Mouse (Mus musculus) left cerebral cortex, adult 9 months (tissue): ENCODE data around the gene Coro2b.
A peak's percentile ranks its signal among the peaks of the same experiment; 100 is the strongest.

Experiments
- DNase-seq, 2 experiments: peaks; one replicate each; pipeline ENCODE4 v3.0.0; 2022; ENCODE audit warnings: low spot score in 2 of 2

Gene Coro2b

GRCm38 (mm10) chr9:62513492-62514133 is 23.2 kb downstream of the Coro2b start:
- DNase-seq, result no peak

DNA sequence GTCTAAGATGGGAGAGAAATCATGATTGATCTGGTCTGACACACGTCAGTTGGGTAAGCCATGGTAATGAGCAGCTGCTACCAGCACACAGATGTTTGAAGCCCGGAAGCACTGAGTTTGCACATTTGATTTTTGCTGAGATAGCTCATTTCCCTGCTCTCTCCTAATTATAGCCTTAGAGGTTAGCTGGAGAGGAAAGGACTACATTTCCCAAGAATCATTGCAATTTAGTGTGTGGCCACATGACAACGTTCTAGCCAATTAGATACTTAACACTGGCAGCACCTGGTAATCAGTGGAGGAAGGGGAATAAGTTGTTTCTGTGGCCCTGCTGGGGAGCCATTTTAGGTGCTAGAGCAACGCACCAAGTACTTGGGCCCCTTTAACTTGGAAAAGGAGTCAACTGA is 26.3 kb downstream of the Coro2b start:
- no peak for DNase-seq

DNA sequence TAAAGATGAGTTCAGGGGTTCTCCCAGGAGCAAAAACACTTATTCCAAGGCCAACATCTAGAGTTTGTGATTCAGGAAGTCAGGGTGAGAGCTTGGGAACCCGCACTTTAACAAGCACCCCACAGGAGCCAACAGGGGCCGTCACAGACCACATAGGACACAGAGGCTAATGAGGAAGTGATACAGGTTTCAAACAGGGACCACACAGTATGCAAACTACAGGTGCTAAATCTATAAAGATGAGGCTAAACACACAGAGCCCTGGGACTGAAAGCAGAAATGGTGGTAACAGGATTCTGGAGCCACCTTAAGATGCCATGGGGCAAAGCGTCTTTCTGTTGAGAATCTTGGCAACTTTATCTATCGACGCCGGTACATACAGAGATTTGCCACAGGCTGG is 27.2 kb downstream of the Coro2b start:
- DNase-seq, result no peak

DNA sequence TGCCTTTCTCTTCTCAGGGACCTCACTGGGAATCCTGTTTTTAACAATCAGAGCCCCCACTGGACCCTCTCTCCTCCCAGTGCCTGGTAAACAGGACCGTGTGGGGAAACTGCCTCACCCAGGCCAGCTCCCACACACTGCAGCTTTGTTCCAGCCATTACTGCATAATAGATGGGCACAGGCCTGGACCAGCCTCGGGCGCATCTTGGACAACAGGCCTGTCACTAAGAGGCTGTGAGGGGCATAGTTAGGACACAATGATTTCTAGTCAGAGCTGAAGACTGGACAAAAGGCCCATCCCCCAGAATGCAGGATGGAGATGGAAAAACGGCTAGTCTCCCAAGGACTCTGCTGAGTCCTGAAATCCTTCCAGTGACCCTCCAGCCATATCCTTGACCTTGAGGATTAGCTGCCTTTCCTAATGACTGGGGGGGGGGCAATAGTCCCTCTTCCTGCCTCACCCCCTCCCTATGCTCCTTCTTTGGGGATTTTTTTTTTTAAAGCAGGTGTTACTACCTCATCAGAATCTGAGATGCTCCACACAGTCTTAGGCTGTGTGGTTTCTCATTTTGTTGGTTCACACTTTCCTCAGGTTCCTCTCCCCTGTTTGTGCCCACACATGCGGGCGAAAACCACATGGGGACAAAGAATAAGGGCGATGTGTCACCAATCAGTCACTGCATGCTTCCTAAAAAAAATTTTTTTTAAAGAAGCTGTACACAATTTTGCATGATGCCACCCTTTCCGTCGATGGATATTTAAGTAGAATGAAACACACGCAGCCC is 27.9 kb downstream of the Coro2b start:
- no peak for DNase-seq

- no peak for DNase-seq
Measured at GRCm38 (mm10) chr9:62506467-62507067, 30.3 kb downstream of the Coro2b start.

DNA sequence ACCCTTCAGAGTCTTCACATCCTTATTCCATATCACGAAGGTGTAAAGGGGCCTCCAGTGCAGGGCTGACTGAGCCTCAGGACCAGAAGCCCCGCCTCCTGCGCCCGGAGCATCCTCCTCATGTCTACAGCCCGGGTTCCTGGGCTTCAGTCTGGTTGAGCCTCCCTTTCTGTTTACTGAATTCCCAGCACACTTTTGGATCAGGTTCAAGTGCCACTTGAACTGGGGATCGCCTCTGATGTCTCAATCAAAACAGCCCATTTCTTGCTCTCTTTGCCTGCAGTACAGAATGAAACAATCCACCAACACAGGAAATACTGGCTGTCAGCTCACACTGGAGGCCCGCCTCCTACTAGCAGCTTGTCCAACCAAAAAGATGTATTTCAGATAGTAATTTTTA is 32.7 kb downstream of the Coro2b start:
- DNase-seq, result no peak

GRCm38 (mm10) chr9:62502361-62502760 is 34.5 kb downstream of the Coro2b start:
- no peak for DNase-seq

GRCm38 (mm10) chr9:62501566-62501965 is 35.3 kb downstream of the Coro2b start:
- DNase-seq, result no peak

DNA sequence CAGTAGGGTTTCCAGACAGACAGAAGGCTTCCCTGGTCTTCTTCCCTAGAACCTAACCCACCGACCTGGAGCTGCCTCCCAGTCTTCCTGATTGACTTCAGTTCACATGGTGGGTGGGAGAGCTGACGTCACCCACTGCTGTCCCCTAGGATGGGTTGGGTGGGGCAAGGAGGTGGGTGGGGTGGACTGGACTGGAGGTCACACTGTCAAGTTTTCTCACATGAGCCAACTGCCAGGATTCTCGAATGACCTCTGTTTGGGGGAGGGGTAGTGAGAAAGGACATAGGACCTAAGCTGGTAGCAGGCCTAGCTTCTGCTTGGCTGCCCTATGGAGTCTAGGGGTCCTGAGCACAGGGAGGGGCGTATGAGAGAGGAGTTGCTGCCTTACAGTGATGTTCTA is 36.8 kb downstream of the Coro2b start:
- no peak for DNase-seq

GRCm38 (mm10) chr9:62498945-62499344 is 37.9 kb downstream of the Coro2b start:
- DNase-seq, result no peak

DNA sequence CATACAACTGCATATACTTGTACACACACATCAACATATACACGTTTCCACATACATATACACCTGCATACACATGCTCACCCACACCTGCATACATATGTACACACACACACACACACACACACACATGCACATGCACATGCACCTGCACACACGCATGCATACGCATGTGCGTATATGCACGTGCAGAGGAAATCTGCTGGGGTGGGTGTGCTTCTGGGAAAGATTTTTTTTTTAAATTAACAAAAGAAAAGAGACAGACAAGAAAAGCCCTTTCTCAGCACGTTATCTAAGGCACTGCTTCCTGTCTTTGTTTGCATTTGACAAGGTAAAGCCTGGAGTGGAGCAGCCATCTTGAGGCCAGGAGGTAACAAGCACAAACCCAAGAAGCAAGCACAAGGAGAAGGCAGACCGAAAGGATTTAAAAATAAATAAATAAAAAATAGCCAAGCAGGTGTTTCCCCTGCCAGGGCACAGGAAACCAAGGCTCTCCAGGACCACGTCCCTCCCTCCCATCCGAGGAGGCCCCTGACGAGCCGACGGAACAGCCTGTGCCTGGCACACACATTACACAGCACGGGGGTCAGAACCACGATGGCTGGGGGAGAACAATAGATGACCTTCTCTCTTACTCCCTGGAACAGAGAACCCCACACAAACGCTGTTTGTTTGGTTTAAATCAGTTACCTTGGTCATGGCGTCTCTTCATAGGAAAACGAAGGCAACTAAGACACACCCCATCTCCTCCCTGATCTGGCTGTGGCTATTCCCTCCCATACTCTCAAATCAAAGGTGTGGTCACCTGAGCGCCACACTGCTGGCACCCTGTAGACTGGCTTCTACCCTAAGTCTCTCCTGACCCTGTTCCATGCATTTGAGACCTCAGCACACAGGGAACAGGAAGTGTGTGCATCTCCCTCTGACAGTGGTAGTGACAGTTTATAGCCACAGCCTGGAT is 39.4 kb downstream of the Coro2b start:
- no peak for DNase-seq

DNA sequence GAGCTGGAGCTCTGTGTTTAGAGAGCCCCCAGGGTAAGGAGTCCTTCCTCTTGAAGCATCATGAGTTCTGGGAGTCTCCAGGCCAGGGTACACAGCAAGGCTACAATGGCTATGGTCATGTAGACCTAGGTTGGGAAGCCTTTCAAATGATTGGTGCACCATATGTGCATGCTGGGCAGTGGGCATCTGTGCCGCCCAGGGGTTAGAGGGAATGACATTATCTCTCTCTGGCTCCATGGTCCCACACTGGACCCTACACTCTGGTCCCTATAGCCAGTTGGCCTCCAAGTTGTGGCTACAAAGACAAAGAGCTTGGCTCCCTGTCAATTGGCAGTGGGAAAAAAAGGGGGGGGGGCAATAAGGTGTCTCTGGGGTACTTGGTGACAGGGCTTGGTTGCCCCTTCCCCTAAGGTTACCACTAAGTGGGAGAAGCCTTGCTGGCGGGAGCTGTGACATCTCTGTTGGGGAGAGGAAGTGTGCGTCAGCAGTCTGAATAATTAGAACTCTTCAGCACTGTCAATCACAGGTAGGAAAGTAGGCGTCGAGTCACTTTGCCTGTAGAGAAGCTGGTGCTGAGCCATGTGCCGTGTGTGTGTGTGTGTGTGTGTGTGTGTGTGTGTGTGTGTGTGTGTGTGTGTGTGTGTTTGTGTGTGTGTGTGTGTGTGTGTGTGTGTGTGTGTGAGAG is 44.4 kb downstream of the Coro2b start:
- no peak for DNase-seq

- DNase-seq, result peak; percentile 69 to 80
Measured at GRCm38 (mm10) chr9:62491611-62492010, 45.2 kb downstream of the Coro2b start.

GRCm38 (mm10) chr9:62491104-62491503 is 45.7 kb downstream of the Coro2b start:
- DNase-seq, result no peak

DNA sequence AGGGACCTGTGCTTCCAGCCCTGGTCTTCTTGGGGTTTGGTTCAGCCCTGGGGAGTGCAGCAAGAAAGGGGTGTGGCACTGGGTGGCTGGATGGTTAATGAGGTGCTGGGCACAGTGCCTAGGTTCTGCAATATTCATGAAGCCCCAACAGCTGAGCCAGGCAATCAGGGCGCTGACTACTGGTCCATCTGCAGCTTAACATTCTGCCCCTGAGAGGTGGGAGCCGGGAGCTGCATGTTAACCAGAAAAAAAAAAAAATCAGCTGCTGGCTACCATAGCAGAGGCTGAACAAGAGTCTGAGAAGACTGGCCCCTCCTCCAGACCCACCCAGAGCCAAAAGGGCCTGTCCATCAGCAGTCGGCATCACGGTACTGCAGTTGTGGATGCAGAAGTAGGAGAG is 52.7 kb downstream of the Coro2b start:
- DNase-seq, result peak in 1 of 2 experiments; percentile 53

- no peak for DNase-seq
Measured at GRCm38 (mm10) chr9:62482788-62483187, 54.1 kb downstream of the Coro2b start.

DNA sequence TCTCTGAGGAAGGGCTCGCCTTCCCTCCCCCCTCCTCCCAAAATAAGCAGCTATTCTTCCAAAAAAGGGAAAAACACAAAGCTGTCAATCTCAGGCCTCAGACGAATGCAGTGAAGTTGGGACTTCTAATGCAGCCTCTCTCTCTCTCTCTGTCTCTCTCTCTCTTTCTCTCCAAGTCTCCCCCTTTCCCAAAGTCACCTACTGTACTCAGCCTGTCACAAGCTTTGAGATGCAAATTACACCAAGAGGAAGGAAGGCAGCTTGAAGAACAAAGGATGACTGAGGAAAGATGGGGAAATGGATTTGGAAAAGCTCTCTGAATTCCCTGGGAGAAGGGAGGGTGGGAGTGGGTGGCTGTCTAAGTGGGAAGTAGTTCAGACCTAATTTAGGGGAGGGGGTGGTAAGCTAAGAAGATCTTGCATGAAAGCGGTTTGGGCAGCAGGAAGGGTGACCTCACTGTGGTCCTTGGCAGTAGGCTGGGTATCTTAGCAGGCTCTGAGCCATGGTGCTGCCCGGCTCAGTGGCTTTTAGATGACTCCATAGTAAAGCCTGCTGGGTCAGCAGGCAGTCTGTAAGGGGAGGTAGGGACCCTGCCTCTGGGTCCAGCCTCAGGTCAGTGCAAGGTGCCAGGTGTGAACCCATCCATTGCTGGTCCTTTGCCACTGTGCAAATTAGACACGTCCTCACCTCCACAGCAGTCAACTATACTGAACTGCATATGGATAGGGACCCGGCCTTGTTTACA is 55.8 kb downstream of the Coro2b start:
- no peak for DNase-seq

GRCm38 (mm10) chr9:62480149-62480548 is 56.7 kb downstream of the Coro2b start:
- DNase-seq, result no peak

DNA sequence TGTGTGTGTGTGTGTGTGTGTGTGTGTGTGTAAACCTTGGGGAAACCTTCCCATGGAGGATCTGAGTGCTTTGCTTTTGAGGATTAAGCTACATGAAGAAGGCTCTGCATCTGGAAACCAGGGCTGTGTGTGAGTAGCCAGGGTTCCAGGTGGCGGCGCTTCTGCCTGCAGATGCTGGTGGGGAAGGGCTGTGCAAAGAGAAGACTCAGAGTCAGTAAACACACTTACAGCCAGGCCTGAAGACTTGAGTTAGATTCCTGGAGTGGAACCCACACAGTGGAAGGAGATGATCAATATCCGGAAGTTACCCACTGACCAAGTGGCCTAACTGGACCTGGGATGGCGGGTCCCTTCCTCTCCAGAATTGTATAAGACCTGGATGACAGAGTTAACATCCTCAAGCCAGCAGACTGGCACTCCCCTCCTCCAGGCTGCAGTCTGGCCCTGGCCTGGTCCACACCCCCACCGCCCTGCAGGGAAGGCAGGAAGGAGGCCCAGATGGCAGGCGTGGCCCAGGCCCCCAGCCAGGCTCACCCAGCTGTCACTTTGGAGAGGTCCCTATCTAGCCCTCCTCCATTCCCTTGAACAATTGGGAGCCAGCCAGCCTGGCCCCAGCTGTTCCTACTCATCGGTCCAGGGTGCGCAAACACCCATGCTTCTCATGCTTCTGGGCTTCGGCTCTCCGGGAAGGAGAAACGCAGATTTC is 59.9 kb downstream of the Coro2b start:
- DNase-seq, result peak; percentile 67 to 90

DNA sequence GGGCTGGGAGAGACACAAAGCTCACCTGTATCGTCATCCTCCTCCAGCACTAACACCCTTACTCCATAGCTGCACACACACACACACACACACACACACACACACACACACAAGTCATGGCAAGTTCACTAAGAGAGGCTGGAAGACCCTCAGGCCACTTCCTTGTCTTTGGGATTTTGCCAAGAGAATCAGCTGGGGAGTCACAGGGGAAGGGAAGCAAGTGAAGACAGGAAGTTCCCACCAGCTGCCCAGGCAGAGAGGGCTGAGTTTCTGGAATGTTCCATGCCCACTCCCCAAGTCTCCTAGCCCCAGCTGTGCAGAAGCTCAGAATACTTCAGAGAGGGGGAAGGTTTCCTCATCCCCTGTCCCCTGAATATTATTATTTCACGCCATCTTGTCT is 62.6 kb downstream of the Coro2b start:
- no peak for DNase-seq
